Mouse (Mus musculus) spleen, adult 18-20 months (tissue): ENCODE data around the gene Sept7.
A peak's percentile ranks its signal among the peaks of the same experiment; 100 is the strongest.
"Not testable (repeated sequence)": the region's sequence is repeated elsewhere in the genome, so short reads cannot be mapped to it uniquely, and the experiment has no call there.

Experiments
- DNase-seq, 2 experiments: peaks; one replicate each; pipeline ENCODE4 v3.0.0; 2022; ENCODE audit warnings: mixed read lengths in 2 of 2

The Sept7 gene

GRCm38 (mm10) chr9:25252283-25252726, at the start of gene Sept7:
Sept7 (plus strand) TSS chr9:25252439.
- peak; percentile 97 to 99 for DNase-seq

DNA sequence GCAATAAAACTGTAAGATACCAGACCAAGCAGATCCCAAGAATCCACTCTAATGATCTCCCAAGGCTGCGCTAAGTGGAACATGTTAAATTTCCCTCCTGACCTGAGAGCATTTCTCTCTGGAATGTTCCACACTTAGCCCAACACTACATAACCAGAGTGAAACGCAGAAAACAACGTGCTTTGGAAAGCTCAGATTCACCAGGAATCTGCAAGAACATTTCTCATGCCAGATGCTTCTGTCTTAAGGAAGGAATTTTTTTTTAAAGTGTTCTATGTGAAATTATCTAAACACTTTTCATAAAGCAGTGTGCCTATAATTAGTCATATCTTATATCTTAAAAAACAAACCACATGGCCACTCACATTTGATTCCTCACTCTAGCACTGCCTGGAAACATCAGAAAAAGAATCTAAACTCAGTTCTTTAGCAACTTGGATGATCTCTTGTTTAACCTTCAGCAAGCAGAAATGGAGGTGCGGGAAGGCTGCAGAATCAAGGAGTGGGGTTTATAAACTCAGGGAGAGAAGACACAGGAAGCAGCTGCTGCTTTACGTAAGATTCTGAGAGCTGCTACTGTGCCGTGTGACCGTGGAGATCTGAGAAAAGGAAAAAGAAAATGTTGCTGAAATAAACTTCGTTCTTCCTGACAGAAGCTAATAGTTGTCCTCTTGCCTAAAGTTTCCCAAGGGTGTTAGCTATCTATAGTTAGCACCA, 44.0 kb upstream of the Sept7 start:
- no peak for DNase-seq

DNA sequence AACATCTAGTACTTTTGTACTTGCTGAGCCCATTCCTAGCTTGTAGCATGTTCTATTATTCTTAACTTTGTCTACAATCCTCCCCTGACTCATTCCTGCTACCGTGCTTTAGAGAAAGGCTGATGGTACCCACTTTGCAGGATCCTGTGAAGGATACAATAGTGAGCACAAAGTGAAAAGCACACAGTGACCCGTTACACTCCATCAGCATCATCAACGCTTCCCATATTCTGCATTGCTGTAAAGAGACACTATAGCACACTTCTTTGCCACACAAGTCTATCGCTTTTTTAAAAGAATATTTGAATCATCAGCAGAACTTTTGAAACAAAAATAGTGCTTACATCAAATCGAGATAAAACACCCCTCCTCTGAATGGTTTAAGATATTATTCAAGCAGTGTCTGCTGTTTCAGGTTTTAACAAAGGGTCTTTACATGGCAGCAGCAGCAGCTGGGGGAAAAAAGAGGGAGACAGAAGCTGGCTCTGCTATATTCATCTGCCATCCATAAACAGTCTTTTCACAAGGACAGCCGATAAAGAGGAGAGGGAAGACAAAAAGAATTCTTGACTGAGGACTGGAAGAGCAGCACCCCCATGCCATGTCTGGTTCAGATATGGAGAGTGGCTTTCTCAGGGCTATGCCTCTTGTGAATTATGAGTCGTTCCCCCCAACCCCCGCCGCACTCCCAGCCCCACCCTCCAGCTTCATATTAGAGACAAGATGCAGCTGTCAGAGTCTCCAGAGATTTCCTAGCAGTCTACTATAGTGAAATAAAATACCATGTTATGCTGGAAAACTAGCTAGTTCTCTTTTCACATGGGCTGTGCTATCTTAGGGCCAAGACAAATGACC, 39.7 kb upstream of the Sept7 start:
- no peak for DNase-seq

GRCm38 (mm10) chr9:25213164-25213557, 39.1 kb upstream of the Sept7 start:
- DNase-seq, result no peak

GRCm38 (mm10) chr9:25215411-25215810, 36.8 kb upstream of the Sept7 start:
- no peak for DNase-seq

GRCm38 (mm10) chr9:25216210-25216609, 36.0 kb upstream of the Sept7 start:
- no peak for DNase-seq

DNA sequence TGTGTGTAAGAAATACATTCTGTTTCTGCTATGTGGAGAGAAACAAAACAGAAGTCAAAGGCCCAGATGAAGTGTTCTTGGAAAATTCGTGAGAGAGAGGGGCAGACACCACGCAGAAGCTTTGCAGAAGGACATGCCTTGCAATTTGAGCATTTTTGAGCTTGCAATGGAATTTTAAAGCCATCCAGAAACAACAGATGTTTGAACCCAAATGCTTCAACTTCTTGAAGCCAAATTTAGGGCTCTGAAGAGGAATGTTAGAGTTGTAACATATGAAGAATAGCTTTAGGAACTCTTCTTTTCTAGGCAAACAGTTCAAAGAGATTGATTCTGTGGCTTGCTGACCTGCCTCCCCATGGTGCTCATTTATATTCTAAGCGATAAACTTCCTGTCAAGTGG, 33.3 kb upstream of the Sept7 start:
- DNase-seq, result no peak

GRCm38 (mm10) chr9:25219882-25220281, 32.4 kb upstream of the Sept7 start:
- DNase-seq, result no peak

GRCm38 (mm10) chr9:25224959-25225358, 27.3 kb upstream of the Sept7 start:
- no peak for DNase-seq

DNA sequence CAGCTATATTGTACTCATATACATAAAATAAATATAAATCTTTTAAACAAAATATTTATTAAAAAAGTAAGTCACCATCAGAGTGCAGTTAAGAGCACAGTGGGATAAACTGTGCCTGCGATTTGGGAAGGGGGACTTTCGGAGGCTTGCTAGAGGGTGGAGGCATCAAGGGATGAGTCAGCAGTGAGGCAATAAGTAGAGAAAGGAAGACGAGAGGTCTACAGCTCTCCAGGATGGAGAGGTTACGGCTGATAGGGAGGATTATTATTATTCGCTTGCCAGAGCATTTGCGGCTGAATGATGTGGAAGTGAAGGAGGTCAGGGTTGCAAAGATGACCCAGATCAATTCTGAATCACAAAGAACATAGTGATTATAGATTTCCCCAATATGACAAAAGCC, 22.5 kb upstream of the Sept7 start:
- DNase-seq, result no peak

- DNase-seq, result no peak
Measured at GRCm38 (mm10) chr9:25230213-25231039, 21.8 kb upstream of the Sept7 start.

DNA sequence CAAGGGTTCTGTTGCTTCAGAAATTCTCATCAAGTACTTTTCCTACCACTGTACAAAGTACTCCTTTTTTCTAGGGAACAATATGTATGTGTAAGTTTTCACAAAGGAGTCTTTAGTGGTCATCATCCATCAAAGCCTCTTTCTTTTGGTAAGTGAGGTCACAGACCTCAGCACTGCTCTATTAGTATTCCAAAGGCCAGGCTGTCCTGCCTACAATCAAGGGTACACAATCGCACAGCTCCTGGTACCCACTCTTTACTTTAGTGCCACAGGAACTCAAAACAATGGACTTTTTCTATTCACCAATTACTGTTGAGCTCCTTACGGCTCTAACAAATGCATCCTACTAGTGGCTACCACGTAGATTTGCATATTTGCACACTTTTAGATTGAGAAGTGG, 11.2 kb upstream of the Sept7 start:
- no peak for DNase-seq

DNA sequence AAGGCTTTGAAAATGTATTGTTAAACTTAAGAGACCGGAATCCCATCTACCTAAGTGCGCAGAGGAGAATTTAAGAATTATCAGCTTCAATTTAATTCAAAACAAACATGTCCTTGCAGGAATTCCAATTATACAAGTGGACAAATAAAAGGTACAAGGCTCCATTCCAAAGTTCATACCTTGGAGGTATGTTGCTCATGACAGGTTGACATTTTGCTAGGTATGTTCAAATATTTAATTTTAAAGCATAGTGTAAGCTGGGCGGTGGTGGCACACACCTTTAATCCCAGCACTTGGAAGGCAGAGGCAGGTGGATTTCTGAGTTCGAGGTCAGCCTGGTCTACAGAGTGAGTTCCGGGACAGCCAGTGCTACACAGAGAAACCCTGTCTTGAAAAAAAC, 10.5 kb upstream of the Sept7 start:
- not testable (repeated sequence) for DNase-seq

DNA sequence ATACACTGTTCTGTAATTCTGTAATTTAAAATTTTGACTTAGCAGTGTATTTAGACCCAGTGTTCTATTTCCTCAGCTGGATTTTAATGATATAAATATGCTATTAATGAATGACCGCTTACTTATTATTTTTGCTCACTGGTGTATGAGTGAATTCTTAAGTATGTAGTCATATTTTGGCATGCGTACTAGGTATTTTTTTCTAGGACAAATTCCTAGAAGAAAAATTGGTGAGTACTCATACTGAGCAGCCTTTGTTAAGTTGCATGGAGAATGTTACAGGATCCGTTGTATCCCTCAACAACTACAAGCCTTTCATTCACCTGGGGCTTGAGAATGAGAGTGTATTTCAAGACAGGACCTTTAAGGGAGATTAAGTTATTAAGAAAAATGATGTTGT, 10.0 kb upstream of the Sept7 start:
- DNase-seq, result no peak

DNA sequence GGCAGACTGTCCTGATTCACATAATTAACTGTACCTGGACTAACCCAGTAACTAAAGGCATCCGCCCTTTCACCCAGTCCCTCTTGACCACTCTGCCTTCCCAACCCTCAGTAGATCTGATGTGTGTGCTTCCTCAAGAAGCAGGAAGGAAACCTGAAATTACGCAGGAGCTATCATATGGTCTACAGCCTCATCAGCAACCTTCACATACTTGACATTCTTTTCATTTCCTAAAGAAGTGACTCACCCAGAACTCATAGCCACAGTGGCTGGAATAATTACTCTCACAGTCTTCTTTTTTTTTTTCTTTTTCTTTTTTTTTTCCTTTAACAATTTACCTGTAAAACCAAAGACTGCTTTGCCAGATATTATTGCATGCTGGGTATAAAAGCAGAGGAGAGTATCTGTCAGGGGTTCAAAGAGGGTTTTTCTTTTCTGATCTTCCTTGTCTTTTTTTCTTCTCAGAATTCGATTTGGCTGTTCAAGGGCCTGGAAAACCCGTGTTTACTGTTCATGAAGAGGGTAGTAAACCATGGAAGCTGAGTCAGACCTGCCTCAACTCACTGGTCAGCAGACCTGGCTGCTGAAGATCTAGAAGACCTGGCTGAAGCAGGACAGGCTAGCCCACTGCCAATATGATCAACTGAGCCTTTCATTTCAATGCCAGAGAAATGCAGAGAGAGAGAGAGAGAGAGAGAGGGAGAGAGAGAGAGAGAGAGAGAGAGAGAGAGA, 8.1 kb upstream of the Sept7 start:
- DNase-seq, result no peak

DNA sequence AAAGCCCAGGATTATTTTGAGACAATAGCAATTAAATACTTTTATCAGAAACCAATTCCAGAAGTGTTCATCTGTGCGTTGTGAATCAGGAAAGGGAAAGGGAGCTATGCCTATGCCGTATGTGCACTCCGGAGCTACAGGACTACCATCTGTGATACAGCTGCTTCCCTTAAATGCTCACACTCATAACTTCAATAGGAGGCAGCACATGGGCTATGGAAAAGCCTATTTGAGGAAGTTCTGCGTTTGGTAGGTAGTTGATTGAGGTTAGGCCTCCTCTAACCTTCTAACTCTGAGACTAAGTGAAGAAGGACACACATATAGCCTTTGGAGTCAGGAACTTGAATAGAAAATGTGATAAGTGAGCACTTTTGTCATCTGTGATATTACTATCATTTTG, 7.1 kb upstream of the Sept7 start:
- no peak for DNase-seq

DNA sequence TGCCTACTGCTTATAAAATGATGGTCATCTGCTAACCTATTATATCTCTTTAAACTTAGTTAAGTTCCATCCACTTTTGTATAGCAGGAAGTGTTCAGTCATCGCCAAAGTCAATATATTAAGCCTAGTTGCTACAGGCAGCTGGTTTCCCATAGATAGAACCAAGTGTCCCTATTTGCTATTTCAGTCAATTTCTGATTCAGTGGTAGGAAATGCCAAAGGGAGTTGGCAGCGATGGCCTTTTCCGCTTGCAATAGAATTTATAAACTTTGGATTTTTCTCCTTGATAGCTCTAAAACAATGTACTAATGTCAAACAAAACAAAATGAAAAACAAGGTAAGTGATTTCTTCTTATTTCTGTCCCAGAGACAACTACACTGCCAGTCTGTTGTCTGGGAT, 5.7 kb upstream of the Sept7 start:
- no peak for DNase-seq

GRCm38 (mm10) chr9:25251174-25251573, 1.1 kb upstream of the Sept7 start:
- no peak for DNase-seq

- peak in 1 of 2 experiments; percentile 84 for DNase-seq
Measured at GRCm38 (mm10) chr9:25251611-25252282, 492 bp upstream of the Sept7 start.

DNA sequence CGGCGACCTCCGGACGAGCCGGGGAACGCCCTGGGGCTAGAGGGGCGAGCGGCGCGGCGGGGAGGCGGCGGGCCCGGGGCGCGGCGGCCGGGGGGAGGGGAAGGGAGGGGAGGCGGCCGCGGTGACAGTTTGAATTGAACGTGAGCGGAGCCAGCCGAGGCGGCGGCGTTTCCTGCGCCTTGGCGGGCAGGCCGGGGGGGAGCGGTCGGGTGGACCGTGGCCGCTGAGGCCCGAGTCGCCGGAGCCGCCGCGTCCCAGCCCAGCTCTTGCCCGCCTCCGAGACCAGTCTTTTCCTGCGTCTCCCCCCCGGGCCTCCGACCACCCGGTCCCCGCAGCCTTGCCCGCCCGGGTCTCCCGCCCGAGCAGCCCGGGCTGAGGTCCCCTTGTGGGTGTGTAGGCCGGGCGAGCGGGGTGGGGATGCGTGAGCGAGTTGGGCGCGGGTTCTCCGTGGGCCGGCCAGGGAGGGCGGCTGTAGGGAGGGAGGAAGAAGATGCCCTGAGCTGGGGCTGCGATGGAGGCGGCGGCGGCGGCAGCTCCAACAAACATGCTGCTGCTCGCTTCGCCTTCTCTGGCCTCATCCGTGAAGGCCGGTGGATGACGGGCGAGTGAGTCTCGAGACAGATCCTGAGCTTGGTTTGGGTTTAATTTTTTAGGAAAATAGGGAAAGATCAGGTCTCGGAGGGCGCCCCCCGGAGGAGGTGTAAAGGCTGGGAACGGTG, 679 bp downstream of the Sept7 start:
- DNase-seq, result peak; percentile 58 to 60

DNA sequence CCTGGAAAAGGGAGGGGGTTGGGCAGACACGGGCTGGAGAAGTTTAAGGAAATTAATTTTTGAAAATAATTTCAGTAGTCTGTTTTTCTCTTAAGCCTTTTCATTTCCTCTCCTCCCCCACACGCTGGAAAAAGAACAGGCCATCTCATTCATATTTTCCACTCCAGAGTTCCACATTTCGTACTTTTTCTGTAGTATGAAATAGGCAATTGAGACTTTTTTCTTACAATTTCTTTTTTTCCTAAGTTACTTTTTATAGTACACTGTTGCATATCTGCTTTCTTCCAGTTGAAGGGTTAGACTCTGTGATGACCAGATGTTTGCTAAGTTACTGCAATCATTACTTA, 1.2 kb downstream of the Sept7 start:
- DNase-seq, result no peak
